Mouse (Mus musculus): Measurements from ENCODE around the gene Psmg1. TPM values are rescaled to one million over a fixed set of nuclear protein-coding genes. Genes with fewer than 3 reads are reported as not detected.
"Not testable (repeated sequence)": the region's sequence is repeated elsewhere in the genome, so short reads cannot be mapped to it uniquely, and the experiment has no call there.

Gene Psmg1
- 79.9 and 88.8 TPM in 2 replicates for total RNA-seq (2014; fragmentation: Nextera tagmentation)
- total RNA-seq (2017) = 61.7 and 78.0 TPM in 2 replicates

GRCm38 (mm10) chr16:95990462-95991121, at the start of gene Psmg1:
Psmg1 (minus strand) TSS chr16:95990960.
- peak; percentile 88 for ATAC-seq (replicated peaks; ENCODE audit: low FRiP score, low TSS enrichment, poor library complexity, severe bottlenecking)

- no peak for ATAC-seq (replicated peaks; ENCODE audit: low FRiP score, low TSS enrichment, poor library complexity, severe bottlenecking)
These were observed 48.8 kb upstream of the Psmg1 start for GRCm38 (mm10) chr16:96039538-96039937.

GRCm38 (mm10) chr16:96034473-96034872, 43.7 kb upstream of the Psmg1 start:
- no peak for ATAC-seq (replicated peaks; ENCODE audit: low FRiP score, low TSS enrichment, poor library complexity, severe bottlenecking)

DNA sequence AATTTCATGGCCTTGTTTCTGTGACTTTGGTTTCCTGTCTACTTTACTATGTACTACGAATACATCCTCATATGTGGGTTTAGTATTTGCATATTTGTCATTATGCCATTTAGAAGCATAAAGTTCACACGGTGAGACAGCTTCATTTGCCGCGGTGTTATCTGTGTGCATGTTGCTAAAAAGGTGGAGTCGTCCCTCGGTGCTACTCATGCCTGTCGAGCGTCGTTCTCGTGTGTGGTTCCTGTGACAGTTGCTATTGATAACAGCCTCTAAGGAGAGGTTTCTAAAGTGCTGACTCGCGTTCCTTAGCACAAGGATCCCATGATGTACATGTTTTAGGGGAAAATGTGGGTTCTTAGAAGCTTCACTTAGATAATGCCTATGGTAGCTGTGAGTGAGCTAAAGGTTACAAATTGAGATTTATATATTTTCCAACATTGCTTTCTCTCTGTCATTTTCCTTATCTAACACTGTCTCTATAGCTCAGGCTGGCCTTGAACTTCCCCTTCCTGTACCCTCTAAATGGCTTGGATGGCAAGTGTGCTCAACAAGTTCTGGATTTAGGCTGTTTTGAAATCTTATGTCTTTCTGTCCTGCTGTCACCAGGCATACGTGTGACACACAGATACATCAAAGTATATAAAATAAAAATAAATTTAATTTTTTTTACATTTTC, 41.7 kb upstream of the Psmg1 start:
- ATAC-seq (replicated peaks; ENCODE audit: low FRiP score, low TSS enrichment, poor library complexity, severe bottlenecking) = peak; percentile 93

DNA sequence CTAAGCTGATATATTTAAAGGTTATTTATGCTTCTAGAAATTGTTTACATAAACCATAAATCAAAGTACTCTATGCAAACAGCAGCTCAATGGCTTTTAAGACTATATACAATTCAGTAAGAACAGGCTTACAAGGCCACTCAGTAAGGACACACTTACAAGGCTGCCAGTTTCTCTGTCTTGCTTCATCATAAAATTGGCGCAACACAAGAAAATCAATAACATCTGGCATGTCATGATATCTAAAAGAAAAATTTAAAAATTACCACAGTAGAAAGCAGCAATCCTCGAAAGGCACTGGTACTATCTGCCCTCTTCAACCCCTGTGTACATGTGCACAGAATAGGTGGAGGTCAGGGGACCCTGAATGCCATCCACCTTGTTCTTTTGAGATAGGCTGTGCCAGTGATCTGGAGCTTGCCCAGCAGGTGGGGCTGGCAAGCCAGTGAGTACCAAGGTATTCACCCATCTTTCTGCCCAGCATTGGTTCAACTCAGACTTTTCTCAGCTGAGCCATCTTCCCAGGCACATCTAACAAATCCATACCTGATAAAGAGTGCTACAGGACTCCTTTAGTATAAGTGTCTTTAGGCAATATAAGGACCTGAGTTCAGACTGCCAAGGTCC, 39.8 kb upstream of the Psmg1 start:
- peak; percentile 56 for ATAC-seq (replicated peaks; ENCODE audit: low FRiP score, low TSS enrichment, poor library complexity, severe bottlenecking)

DNA sequence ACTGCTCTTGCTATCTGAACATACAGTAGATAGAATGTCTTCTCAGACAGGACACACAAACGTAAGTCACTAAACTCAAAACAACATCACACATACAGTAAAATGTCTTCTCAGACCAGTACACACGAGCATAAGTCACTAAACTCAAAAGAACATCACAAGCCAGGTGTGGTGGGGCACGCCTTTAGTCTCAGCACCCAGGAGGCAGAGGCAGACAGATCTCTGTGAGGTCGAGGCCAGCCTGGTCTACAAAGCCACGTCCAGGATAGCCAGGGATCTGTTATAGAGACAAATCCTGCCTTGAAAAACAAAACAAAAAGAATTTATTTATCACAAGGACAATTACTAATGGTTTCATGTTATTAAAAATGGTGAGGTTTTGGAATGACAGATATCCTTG, 35.5 kb upstream of the Psmg1 start:
- ATAC-seq (replicated peaks; ENCODE audit: low FRiP score, low TSS enrichment, poor library complexity, severe bottlenecking) = no peak

DNA sequence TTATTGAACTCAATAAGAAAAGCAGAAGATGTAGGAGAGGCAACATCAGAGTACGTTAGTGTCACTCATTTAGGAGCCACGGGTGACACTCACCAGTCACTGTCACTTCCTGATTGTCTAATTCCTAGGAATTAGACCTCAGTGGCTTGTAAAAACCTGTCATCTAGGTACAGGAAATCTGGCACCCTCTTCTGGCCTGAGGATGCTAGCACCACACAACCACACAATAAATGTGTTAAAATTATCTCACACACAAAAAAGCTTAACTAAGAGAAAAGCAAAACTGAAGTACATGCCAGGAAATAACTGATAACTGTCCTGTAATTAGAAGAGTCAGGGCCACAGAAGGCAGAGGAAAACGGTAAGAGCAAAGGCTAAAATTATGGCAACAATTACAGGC, 34.5 kb upstream of the Psmg1 start:
- no peak for ATAC-seq (replicated peaks; ENCODE audit: low FRiP score, low TSS enrichment, poor library complexity, severe bottlenecking)

DNA sequence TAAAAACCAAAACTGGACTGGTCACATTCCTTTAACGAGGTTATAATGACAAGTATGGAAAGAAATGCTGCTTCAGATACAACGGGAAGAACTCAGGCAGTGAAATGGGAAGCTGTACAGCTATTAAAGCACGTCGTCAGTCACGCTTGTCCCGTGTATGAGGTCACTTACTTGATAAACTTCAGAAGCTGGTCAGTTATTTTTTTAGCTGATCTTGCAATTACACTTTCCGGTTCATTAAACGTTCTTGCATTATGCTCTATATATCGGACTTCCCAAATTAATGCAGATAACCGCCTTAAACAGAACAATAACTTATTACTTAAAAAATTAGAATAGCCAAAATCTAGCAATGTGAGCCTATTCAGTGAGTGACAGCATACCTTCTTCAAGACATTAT, 30.3 kb upstream of the Psmg1 start:
- no peak for ATAC-seq (replicated peaks; ENCODE audit: low FRiP score, low TSS enrichment, poor library complexity, severe bottlenecking)

DNA sequence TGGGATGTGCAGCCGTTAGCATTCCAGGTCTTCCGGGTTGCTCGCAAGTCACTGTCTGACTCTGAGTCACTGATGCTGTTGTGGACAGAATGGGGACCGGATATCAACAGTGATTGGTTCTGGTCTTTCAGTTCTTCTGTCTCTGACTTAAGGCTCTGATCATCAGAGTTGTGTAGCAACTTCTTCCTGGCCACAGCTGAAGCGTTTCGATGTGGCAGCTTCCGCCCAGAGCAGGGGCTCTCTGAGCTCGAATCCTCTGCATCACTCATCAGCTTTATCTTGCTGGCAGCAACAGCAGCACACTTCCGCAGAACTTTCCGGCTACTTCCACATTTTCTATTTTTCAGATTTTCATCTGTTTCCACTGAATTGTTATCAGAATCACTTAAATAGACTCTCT, 18.4 kb upstream of the Psmg1 start:
- not testable (repeated sequence) for ATAC-seq (replicated peaks; ENCODE audit: low FRiP score, low TSS enrichment, poor library complexity, severe bottlenecking)

GRCm38 (mm10) chr16:96004278-96004677, 13.5 kb upstream of the Psmg1 start:
- ATAC-seq (replicated peaks; ENCODE audit: low FRiP score, low TSS enrichment, poor library complexity, severe bottlenecking) = not testable (repeated sequence)

GRCm38 (mm10) chr16:95999291-95999690, 8.5 kb upstream of the Psmg1 start:
- no peak for ATAC-seq (replicated peaks; ENCODE audit: low FRiP score, low TSS enrichment, poor library complexity, severe bottlenecking)

DNA sequence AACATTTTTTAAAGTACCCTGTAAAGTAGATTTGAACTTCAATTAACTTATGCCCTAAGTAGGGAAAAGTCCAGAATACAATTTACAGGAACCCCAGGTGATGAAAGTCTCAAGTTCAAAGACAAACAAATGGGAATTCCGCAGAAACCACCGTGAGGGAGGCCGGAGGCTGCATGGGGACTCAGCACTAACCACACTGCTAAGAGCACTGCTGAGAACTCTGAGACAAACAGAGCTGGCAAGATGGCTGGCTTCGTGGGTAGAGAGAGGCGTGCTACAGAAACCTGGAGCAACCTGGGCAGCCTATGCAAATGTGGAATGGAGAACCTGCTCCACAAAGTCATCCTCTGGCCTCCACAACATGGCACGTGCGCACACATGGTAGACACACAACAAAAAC, 5.4 kb upstream of the Psmg1 start:
- no peak for ATAC-seq (replicated peaks; ENCODE audit: low FRiP score, low TSS enrichment, poor library complexity, severe bottlenecking)

DNA sequence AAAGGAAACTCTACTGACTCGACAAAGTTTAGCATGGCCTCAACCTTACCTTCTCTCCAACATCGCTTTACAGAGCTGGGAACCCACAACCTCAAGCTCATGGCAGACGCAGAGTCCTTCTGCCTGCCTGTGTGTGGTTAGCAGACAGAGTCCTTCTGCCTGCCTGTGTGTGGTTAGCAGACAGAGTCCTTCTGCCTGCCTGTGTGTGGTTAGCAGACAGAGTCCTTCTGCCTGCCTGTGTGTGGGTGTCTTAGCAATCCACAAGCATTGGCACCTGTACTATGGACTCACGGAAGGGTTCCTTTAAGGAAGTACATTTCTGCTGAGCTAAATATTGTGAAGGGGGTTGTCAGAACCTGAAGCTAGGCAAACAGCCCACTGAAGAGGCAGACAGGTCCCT, 3.8 kb upstream of the Psmg1 start:
- not testable (repeated sequence) for ATAC-seq (replicated peaks; ENCODE audit: low FRiP score, low TSS enrichment, poor library complexity, severe bottlenecking)

GRCm38 (mm10) chr16:95992596-95992995, 1.8 kb upstream of the Psmg1 start:
- no peak for ATAC-seq (replicated peaks; ENCODE audit: low FRiP score, low TSS enrichment, poor library complexity, severe bottlenecking)

- no peak for ATAC-seq (replicated peaks; ENCODE audit: low FRiP score, low TSS enrichment, poor library complexity, severe bottlenecking)
These were observed 551 bp upstream of the Psmg1 start for GRCm38 (mm10) chr16:95991122-95991900.

DNA sequence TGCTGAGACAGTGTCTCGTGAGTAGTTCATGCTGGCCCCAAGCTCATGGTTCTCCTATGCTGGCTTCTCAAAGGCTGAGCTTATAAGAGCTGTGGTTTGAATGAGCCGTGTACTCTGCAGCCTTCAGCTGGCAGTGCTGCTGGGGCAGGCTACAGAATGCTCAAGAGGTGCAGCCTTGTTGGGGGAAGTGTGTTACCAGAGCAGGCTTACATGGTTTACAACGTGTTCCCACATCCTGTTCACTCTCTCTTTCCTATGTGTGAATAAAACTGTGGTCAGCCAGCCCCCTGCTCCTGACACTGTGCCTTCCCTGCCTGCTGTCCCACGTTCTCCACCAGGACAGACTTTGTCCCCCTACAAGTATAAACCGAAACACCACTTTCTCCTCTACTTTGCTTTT, 5.8 kb downstream of the Psmg1 start:
- no peak for ATAC-seq (replicated peaks; ENCODE audit: low FRiP score, low TSS enrichment, poor library complexity, severe bottlenecking)

- peak; percentile 81 for ATAC-seq (replicated peaks; ENCODE audit: low FRiP score, low TSS enrichment, poor library complexity, severe bottlenecking)
These were observed 7.2 kb downstream of the Psmg1 start for GRCm38 (mm10) chr16:95983601-95984000.

- ATAC-seq (replicated peaks; ENCODE audit: low FRiP score, low TSS enrichment, poor library complexity, severe bottlenecking) = no peak; the same call in 1 of the 2 replicates
These were observed 19.9 kb downstream of the Psmg1 start for GRCm38 (mm10) chr16:95970841-95971240.

DNA sequence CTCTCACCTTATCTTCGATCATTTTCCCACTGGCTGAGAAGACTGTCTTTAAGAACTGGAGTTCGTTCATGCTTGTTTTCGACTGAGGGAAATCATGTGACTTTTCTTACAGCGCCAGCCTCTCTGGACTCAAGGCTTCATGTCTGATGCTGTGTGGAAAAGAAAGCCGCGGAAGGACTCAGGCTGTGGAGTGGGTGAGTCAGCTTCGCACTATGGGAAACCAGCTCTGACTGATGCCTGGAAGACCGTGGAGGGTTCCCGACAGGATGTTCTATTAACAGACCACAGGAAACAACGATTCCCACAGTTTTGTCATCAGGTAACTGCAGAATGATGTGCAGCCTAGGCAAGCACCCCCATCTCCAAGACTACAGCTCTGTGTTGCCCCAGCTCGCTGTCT, 23.3 kb downstream of the Psmg1 start:
- no peak for ATAC-seq (replicated peaks; ENCODE audit: low FRiP score, low TSS enrichment, poor library complexity, severe bottlenecking)

DNA sequence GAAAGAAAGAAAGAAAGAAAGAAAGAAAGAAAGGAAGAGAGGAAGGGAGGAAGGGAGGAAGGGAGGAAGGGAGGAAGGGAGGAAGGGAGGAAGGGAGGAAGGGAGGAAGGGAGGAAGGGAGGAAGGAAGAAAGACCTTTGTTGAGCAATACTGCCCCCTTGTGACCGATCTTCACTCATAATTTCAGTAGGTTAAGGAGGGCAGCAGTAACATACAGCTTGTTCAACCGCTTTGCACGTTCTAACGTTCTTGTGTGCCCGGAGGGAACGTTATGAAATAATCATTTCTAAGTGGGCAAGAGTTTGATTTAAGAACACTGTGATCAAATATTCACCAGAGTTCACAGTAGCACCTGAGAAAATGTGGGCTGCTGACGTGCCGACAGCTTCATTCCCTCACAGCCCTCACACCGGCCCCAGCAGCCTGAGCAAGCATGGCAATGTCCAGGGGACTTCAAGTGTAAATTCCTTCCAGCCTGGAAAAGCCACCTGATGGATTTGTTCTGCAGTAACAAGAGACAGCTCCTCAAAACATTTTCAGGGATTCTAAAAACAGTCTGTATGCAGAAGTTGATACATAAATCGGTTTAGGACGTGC, 26.2 kb downstream of the Psmg1 start:
- ATAC-seq (replicated peaks; ENCODE audit: low FRiP score, low TSS enrichment, poor library complexity, severe bottlenecking) = no peak

Measured in megakaryocyte-erythroid progenitor cell, adult 5-6 weeks (primary cell).